Mouse (Mus musculus) ovary, adult 18-20 months (tissue): ENCODE measurements around the gene Plekha5.

Source experiments
- DNase-seq: peaks from one replicate; pipeline ENCODE4 v3.0.0; 2022; ENCODE audit warnings: low spot score, mixed read lengths

Plekha5 gene

DNA sequence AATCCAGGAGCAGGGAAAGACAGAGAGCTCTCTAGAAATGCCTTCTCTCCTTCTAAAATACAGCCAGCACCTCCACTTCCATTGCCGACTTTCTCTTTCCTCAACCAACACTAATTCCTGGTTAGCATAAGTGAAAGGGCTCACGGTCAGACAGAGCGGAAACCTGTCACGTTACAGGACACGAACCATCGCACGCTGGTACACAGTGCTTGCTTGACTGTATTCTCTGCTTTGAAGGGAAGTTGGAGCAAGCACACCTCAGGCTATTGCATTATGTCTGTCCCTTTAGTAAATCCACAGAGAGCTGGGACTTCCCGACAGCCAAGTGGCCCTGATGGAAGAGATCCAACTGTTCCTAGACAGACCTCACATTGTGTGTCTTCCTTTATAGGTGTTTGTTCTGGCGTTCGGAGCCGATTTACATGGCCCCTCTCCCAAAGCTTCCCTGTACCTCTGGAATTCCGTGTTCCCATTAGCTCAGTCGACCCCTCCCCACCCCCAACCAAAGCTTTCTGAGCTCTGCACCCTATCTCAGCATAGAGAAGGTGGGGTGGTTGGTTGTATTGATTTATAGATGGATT, 188.1 kb downstream of the Plekha5 start:
- DNase-seq = no peak

- no peak for DNase-seq
Measured at GRCm38 (mm10) chr6:140613822-140614221, 190.0 kb downstream of the Plekha5 start.

DNA sequence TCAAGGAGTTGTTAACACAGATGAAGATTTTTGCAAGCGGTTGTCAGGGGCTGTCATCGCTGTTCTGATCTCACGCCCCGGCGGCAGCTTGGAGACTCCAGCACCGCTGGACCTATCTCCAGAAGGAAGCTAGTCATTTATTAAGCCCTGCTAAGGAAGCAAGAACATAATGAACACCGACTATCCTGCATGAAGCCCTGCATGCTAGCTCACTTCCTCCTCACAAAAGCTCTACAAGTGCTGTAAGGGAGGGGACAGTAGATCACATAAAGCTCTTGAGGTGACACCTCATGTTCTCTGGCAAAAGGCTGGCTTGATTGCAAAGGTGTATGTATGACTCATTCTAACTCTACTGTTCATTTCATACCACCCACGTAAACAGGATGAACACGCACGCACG, 190.9 kb downstream of the Plekha5 start:
- no peak for DNase-seq

DNA sequence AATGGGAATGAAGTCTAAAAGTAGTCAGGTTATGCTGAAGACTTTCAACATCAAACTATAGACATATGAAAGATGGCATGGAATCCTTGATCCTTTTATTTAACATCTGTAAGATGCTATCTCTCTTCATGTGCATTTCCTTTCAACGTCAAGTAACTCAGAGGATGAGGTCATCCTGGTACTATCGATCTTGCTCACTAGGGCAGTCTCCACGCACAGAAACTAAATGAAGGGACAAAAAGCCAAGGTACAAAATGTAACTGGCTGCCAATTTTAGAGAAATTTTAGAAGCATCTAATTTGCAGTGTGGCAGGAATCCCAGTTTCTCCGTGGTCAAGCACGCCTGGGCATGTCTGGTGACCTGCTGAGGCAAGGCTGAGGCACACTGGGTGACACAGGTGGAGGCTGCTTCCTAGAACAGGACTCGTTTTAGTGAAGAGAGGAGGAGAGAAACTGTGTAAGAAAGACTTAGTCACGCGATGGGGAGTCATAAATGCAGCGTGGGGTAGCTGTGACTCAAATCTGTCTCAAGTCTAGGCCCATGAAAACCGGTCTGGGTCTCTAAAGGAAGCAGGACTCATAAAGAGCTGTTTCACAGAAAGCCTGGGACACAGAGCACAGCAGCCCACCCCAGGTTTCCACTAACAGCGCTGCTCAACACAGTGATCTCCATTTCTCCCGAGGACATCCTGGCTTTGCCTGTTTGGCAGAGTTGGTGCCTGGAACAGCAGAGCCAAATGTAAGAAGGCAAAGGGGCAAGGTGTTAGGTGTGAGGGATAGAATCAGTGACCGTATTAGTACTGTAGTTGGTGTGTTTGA, 196.9 kb downstream of the Plekha5 start:
- no peak for DNase-seq

DNA sequence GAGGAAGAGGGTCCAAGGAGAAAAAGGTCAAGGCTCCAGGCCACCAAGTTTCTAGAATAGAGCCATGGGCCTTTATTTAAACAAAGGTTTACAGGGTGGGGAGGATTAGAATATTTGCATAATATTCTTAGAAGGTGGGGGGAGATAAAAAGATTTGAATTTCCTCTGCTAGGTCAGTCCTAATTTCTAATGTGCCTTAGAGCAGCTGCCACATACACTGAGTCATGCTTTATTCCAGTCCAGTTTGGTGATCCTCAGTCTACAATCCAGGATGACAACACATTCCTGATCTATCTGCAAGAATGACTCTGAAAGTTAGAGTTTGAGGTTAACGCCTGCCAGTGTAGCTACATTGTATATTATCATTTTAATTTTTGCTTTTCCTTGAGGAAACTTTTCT, 197.8 kb downstream of the Plekha5 start:
- DNase-seq = no peak

GRCm38 (mm10) chr6:140622391-140623225, 198.8 kb downstream of the Plekha5 start, which contains the start of gene Aebp2:
Gene Aebp2 (plus strand): TSS chr6:140622663.
- DNase-seq = no peak

- DNase-seq = peak; percentile 91
Measured at GRCm38 (mm10) chr6:140623226-140624095, 199.6 kb downstream of the Plekha5 start.

- DNase-seq = peak; percentile 12
Measured at GRCm38 (mm10) chr6:140624096-140625051, 200.5 kb downstream of the Plekha5 start.

DNA sequence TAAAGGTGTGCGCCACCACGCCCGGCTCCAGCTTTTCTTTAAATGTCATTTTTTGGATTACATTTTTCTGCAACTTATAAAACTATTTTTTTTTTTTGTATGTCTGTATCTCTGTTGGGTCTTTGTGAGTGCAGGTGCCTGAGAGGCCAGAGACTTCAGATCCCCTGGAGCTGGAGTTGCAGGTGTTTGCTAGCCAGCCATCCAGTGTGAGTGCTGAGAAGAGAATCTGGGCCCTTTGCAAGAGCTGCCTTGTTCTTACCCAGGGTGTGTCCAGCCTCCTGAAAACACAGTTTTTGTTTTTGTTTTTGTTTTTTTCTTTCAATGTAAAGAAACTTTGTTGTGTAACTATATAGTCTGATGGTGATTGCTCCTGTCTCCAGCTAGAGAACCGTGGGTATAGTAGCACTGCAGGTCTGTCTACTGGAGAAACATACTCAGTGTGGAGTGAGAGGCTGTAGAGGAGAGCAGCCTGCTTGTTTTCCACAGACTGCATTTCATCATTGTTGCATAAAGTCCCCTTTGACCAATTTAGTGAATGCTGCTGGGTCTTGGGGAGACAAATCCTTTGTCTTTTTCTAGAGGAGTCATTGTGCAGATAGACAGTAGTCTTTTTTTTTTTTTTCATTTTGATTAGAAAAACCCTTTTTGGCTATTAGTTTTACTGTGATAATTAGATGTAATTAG, 205.5 kb downstream of the Plekha5 start:
- DNase-seq = no peak

DNA sequence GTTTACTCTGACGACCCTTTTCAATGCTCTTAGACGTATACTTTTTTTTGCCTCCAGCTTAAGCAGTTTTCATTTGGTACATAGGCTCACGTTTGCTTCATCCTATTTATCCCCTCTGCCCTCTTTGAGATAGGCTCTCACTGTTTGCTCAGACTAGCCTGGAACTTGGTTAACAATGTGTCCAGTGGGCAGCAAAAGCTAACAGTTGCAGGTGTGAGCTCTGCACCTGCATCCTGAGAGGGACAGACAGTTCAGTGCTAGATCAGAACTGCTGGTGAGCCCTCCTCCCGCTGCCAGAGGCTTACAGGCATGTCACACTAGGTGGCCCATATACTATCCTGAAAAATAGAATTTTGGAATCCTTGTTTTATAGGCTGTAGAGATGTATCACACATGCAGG, 206.5 kb downstream of the Plekha5 start:
- no peak for DNase-seq

DNA sequence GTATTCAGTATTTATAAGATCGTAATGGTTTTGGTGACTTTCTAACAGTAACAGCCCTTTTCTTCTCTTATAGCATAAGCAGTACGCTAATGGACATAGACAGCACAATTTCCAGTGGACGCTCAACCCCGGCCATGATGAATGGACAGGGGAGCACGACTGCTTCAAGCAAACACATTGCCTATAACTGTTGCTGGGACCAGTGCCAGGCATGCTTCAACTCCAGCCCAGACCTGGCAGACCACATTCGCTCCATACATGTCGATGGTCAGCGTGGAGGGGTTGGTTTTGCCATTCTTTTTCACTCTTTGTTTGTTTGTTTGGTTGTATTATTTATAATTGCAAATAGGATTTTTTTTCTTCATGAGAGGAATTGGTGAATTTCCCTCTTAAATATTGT, 209.8 kb downstream of the Plekha5 start:
- DNase-seq = no peak

- no peak for DNase-seq
Measured at GRCm38 (mm10) chr6:140636290-140636689, 212.4 kb downstream of the Plekha5 start.

- no peak for DNase-seq
Measured at GRCm38 (mm10) chr6:140642010-140642409, 218.2 kb downstream of the Plekha5 start.

DNA sequence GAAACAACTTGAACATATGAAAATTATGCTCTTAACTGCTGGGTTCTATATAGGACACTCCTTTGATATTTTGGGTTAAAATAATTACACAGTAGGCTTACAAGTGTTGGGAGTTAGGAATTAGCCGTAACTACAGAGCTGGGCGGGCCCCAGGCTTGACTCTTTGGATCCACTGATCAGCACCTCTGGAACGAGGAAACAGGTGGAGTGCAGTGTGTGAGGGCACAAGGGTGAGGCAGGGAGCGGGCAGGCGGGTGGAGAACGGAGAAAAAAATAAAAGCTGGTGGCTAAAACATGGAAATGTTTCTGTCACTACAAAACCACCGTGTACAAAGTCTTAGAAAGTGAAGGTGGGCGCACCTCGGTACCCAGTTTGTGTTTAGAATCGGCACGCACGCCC, 218.8 kb downstream of the Plekha5 start:
- DNase-seq = no peak

DNA sequence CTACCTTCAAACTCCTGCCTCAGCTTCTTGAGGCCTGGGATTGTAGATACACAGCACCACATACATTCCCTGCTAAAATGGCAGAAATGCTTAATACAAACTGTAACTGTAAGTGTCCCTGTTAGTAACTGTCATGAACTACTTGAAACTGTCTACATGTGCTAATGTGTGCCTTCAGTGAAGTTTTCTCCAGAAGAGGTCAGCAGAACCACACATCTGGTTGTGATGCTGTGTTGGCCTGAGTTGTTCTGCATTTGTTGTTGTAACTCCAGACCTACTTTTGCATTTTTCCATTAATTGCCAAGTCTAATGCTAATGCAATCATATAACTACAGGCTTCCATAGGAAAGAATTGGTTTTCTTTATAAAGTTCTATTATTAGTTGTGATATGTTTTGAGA, 222.1 kb downstream of the Plekha5 start:
- DNase-seq = no peak
